Mouse (Mus musculus): ENCODE measurements around the gene Gm49387. TPM values are rescaled to one million over a fixed set of nuclear protein-coding genes. Genes with fewer than 3 reads are reported as not detected.
A peak's percentile ranks its signal among the peaks of the same experiment; 100 is the strongest.

Gene Gm49387
- polyA plus RNA-seq, 1 experiment from 2014 or later, result 0.94 TPM

- TF ChIP-seq CTCF (IDR thresholded peaks at IDR 0.05; ENCODE audit: low read depth), result no peak
- no peak overlapping the region for H3K27ac ChIP-seq (ENCODE audit: low read depth, low read length)
- no peak overlapping the region for H3K4me2 ChIP-seq (replicated peaks; ENCODE audit: low read depth)
- H3K36me3 ChIP-seq (ENCODE audit: control insufficient read depth, insufficient read depth), result no peaks in the 10 kb centered on the region
- H3K9ac ChIP-seq (ENCODE audit: low read depth, low read length), result no peak overlapping the region
- no peak overlapping the region for H3K4me3 ChIP-seq (ENCODE audit: low read depth, low read length)
- H3K9me3 ChIP-seq (ENCODE audit: control insufficient read depth), result no peaks in the 10 kb centered on the region
- no peak for ATAC-seq
- 76% methylated on average over 1 of the region's 1 CpGs for WGBS
- peaks cover 3% of the 10 kb centered on the region; the same call in 1 of the 2 replicates for H3K4me1 ChIP-seq (replicated peaks; ENCODE audit: control insufficient read depth, insufficient read depth, low read length)
- no peaks in the 10 kb centered on the region for H3K27me3 ChIP-seq (replicated peaks; ENCODE audit: control insufficient read depth, insufficient read depth, low read length)
Observed at GRCm38 (mm10) chr14:31652624-31653023, 11.9 kb upstream of the Gm49387 start.

- Histone ChIP-seq H3K27me3 (replicated peaks; ENCODE audit: control insufficient read depth, insufficient read depth, low read length) (no peaks in the 10 kb centered on the region), H3K4me1 (replicated peaks; ENCODE audit: control insufficient read depth, insufficient read depth, low read length) (no peaks in the 10 kb centered on the region), H3K4me2 (replicated peaks; ENCODE audit: low read depth) (no peak overlapping the region), H3K9ac (ENCODE audit: low read depth, low read length) (no peak overlapping the region), H3K27ac (ENCODE audit: low read depth, low read length) (no peak overlapping the region), H3K36me3 (ENCODE audit: control insufficient read depth, insufficient read depth) (no peaks in the 10 kb centered on the region), H3K9me3 (ENCODE audit: control insufficient read depth) (no peaks in the 10 kb centered on the region), H3K4me3 (ENCODE audit: low read depth, low read length) (no peak overlapping the region)
- no peak for ATAC-seq
- 51% methylated on average over 5 of the region's 5 CpGs for whole genome bisulfite sequencing
- TF ChIP-seq CTCF (IDR thresholded peaks at IDR 0.05; ENCODE audit: low read depth), result no peak
Observed at GRCm38 (mm10) chr14:31652106-31652505, 11.4 kb upstream of the Gm49387 start.

- no peak for ATAC-seq
- no peak overlapping the region for H3K4me3 ChIP-seq (ENCODE audit: low read depth, low read length)
- H3K4me2 ChIP-seq (replicated peaks; ENCODE audit: low read depth), result no peak overlapping the region
- no peaks in the 10 kb centered on the region for H3K9me3 ChIP-seq (ENCODE audit: control insufficient read depth)
- H3K36me3 ChIP-seq (ENCODE audit: control insufficient read depth, insufficient read depth), result no peaks in the 10 kb centered on the region
- no peaks in the 10 kb centered on the region for H3K27me3 ChIP-seq (replicated peaks; ENCODE audit: control insufficient read depth, insufficient read depth, low read length)
- no peaks in the 10 kb centered on the region for H3K4me1 ChIP-seq (replicated peaks; ENCODE audit: control insufficient read depth, insufficient read depth, low read length)
- WGBS, result 70% methylated on average over 7 of the region's 7 CpGs
- H3K27ac ChIP-seq (ENCODE audit: low read depth, low read length), result no peak overlapping the region
- H3K9ac ChIP-seq (ENCODE audit: low read depth, low read length), result no peak overlapping the region
- no peak for TF ChIP-seq CTCF (IDR thresholded peaks at IDR 0.05; ENCODE audit: low read depth)
Observed at GRCm38 (mm10) chr14:31651206-31651605, 10.5 kb upstream of the Gm49387 start.

GRCm38 (mm10) chr14:31650347-31650746 is 9.7 kb upstream of the Gm49387 start:
- Histone ChIP-seq H3K4me2 (replicated peaks; ENCODE audit: low read depth) (no peak overlapping the region), H3K9ac (ENCODE audit: low read depth, low read length) (no peak overlapping the region), H3K36me3 (ENCODE audit: control insufficient read depth, insufficient read depth) (no peaks in the 10 kb centered on the region), H3K4me3 (ENCODE audit: low read depth, low read length) (no peak overlapping the region), H3K9me3 (ENCODE audit: control insufficient read depth) (no peaks in the 10 kb centered on the region), H3K4me1 (replicated peaks; ENCODE audit: control insufficient read depth, insufficient read depth, low read length) (no peaks in the 10 kb centered on the region), H3K27me3 (replicated peaks; ENCODE audit: control insufficient read depth, insufficient read depth, low read length) (no peaks in the 10 kb centered on the region), H3K27ac (ENCODE audit: low read depth, low read length) (no peak overlapping the region)
- ATAC-seq, result no peak
- 97% methylated on average over 3 of the region's 3 CpGs for WGBS
- TF ChIP-seq CTCF (IDR thresholded peaks at IDR 0.05; ENCODE audit: low read depth), result peak; percentile 59

GRCm38 (mm10) chr14:31647991-31648390 is 7.3 kb upstream of the Gm49387 start:
- Histone ChIP-seq H3K27ac (ENCODE audit: low read depth, low read length) (no peak overlapping the region), H3K4me3 (ENCODE audit: low read depth, low read length) (no peak overlapping the region), H3K27me3 (replicated peaks; ENCODE audit: control insufficient read depth, insufficient read depth, low read length) (no peaks in the 10 kb centered on the region), H3K9ac (ENCODE audit: low read depth, low read length) (no peak overlapping the region), H3K4me1 (replicated peaks; ENCODE audit: control insufficient read depth, insufficient read depth, low read length) (no peaks in the 10 kb centered on the region), H3K4me2 (replicated peaks; ENCODE audit: low read depth) (no peak overlapping the region), H3K36me3 (ENCODE audit: control insufficient read depth, insufficient read depth) (no peaks in the 10 kb centered on the region), H3K9me3 (ENCODE audit: control insufficient read depth) (no peaks in the 10 kb centered on the region)
- WGBS, result 87% methylated on average over 10 of the region's 10 CpGs
- no peak for ATAC-seq
- no peak for TF ChIP-seq CTCF (IDR thresholded peaks at IDR 0.05; ENCODE audit: low read depth)

GRCm38 (mm10) chr14:31645920-31646319 is 5.2 kb upstream of the Gm49387 start:
- Histone ChIP-seq H3K4me2 (replicated peaks; ENCODE audit: low read depth) (no peak overlapping the region), H3K27ac (ENCODE audit: low read depth, low read length) (peak overlapping the region; percentile 80), H3K27me3 (replicated peaks; ENCODE audit: control insufficient read depth, insufficient read depth, low read length) (no peaks in the 10 kb centered on the region), H3K4me1 (replicated peaks; ENCODE audit: control insufficient read depth, insufficient read depth, low read length) (0 out of 2 replicates have a peak, but pooled peaks cover 3% of the 10 kb centered on the region), H3K9me3 (ENCODE audit: control insufficient read depth) (no peaks in the 10 kb centered on the region), H3K36me3 (ENCODE audit: control insufficient read depth, insufficient read depth) (no peaks in the 10 kb centered on the region), H3K9ac (ENCODE audit: low read depth, low read length) (no peak overlapping the region), H3K4me3 (ENCODE audit: low read depth, low read length) (no peak overlapping the region)
- no peak for TF ChIP-seq CTCF (IDR thresholded peaks at IDR 0.05; ENCODE audit: low read depth)
- 71% methylated on average over 7 of the region's 7 CpGs for WGBS
- ATAC-seq, result no peak

Measured in intestine, postnatal 0 days (tissue).